Mouse (Mus musculus) gastrocnemius, adult 18-20 months (tissue): ENCODE results near the gene Itga9. TPM values are rescaled to one million over a fixed set of nuclear protein-coding genes. Genes with fewer than 3 reads are reported as not detected.
A peak's percentile ranks its signal among the peaks of the same experiment; 100 is the strongest.

Experiments used
- DNase-seq: peaks from one replicate; pipeline ENCODE4 v3.0.0; 2021; ENCODE audit warnings: low spot score
- total RNA-seq, 2 experiments: library from RNA; stranded (reverse); gene quantifications; 2 replicates each; pipeline ENCODE4 v1.2.3; 2021

Gene Itga9
- total RNA-seq, 2 experiments from 2014 or later = 3.3 to 5.2 TPM

GRCm38 (mm10) chr9:118606817-118607371, 404 bp downstream of the Itga9 start:
- no peak for DNase-seq

- DNase-seq = no peak
Measured at GRCm38 (mm10) chr9:118607701-118608401, 1.4 kb downstream of the Itga9 start.

- no peak for DNase-seq
Measured at GRCm38 (mm10) chr9:118608556-118608955, 2.1 kb downstream of the Itga9 start.

- DNase-seq = peak; percentile 35
Measured at GRCm38 (mm10) chr9:118610060-118610459, 3.6 kb downstream of the Itga9 start.

GRCm38 (mm10) chr9:118611111-118611541, 4.6 kb downstream of the Itga9 start:
- DNase-seq = peak; percentile 54

GRCm38 (mm10) chr9:118611958-118612581, 5.6 kb downstream of the Itga9 start:
- peak; percentile 32 for DNase-seq

GRCm38 (mm10) chr9:118617237-118617636, 10.7 kb downstream of the Itga9 start:
- no peak for DNase-seq

- DNase-seq = no peak
Measured at GRCm38 (mm10) chr9:118618732-118619250, 12.3 kb downstream of the Itga9 start.

- no peak for DNase-seq
Measured at GRCm38 (mm10) chr9:118620807-118621206, 14.3 kb downstream of the Itga9 start.

GRCm38 (mm10) chr9:118621691-118622090, 15.2 kb downstream of the Itga9 start:
- no peak for DNase-seq

GRCm38 (mm10) chr9:118622376-118623166, 16.1 kb downstream of the Itga9 start:
- DNase-seq = peak; percentile 34

GRCm38 (mm10) chr9:118623483-118623882, 17.0 kb downstream of the Itga9 start:
- DNase-seq = no peak

- DNase-seq = no peak
Measured at GRCm38 (mm10) chr9:118624146-118624545, 17.7 kb downstream of the Itga9 start.

- no peak for DNase-seq
Measured at GRCm38 (mm10) chr9:118629763-118630379, 23.4 kb downstream of the Itga9 start.

GRCm38 (mm10) chr9:118631775-118632757, 25.6 kb downstream of the Itga9 start:
- no peak for DNase-seq

GRCm38 (mm10) chr9:118632758-118633143, 26.3 kb downstream of the Itga9 start:
- DNase-seq = no peak

GRCm38 (mm10) chr9:118638642-118639210, 32.2 kb downstream of the Itga9 start:
- no peak for DNase-seq

GRCm38 (mm10) chr9:118645698-118646355, 39.3 kb downstream of the Itga9 start:
- DNase-seq = no peak

- DNase-seq = no peak
Measured at GRCm38 (mm10) chr9:118647495-118647894, 41.0 kb downstream of the Itga9 start.
